Mouse (Mus musculus) limb, embryonic 13.5 days (tissue): Measurements from ENCODE around the gene Alad. TPM values are rescaled to one million over a fixed set of nuclear protein-coding genes. Genes with fewer than 3 reads are reported as not detected.

Source experiments
- ATAC-seq: fragments of 200-750 bp; cut with Nextera tagmentation; 2 replicates; pipeline ENCODE4 v1.8.0; 2017; ENCODE audit warnings: low read depth, moderate number of reproducible peaks, moderate TSS enrichment; ENCODE audit not compliant: low FRiP score
- H3K27ac ChIP-seq: fragments of 300-500 bp; sonication (generic); 2 replicates; pipeline ENCODE4 v1.5.1; 2015; ENCODE audit warnings: inconsistent platforms, mild to moderate bottlenecking, moderate library complexity
- H3K27me3 ChIP-seq: fragments of 300-500 bp; sonication (generic); 2 replicates; pipeline ENCODE4 v1.6.1; 2015; ENCODE audit warnings: mild to moderate bottlenecking, inconsistent platforms
- H3K36me3 ChIP-seq: fragments of 300-500 bp; sonication (generic); 2 replicates; pipeline ENCODE4 v1.6.1; 2015; ENCODE audit warnings: inconsistent platforms, mild to moderate bottlenecking, moderate library complexity
- H3K4me1 ChIP-seq: fragments of 300-500 bp; sonication (generic); 2 replicates; pipeline ENCODE4 v1.6.1; 2015; ENCODE audit warnings: inconsistent platforms
- H3K4me2 ChIP-seq: fragments of 300-500 bp; sonication (generic); replicated peaks from 2 replicates; pipeline ENCODE4 v1.6.1; 2015; ENCODE audit warnings: inconsistent platforms, mild to moderate bottlenecking, moderate library complexity
- H3K4me3 ChIP-seq: fragments of 300-500 bp; sonication (generic); 2 replicates; pipeline ENCODE4 v1.5.1; 2015; ENCODE audit warnings: moderate library complexity, mild to moderate bottlenecking, inconsistent platforms
- H3K9ac ChIP-seq: fragments of 300-500 bp; sonication (generic); 2 replicates; pipeline ENCODE4 v1.6.1; 2015; ENCODE audit warnings: mild to moderate bottlenecking, inconsistent platforms
- H3K9me3 ChIP-seq: fragments of 300-500 bp; sonication (generic); 2 replicates; pipeline ENCODE4 v1.6.1; 2016; ENCODE audit warnings: inconsistent platforms
- whole genome bisulfite sequencing: fragments of 180-500 bp; shearing (Covaris S2); methylation state at CpG from one replicate; pipeline ENCODE4 v1.1.7; 2015; 5-methylcytosine and 5-hydroxymethylcytosine counted together
- polyA plus RNA-seq: library from polyadenylated mRNA; unstranded; fragments of >200 nt; fragmentation: Nextera tagmentation; extraction: Ambion mirVana; gene quantifications from 2 replicates; pipeline ENCODE4 v1.2.1, GENCODE M21; 2015

Alad gene
- polyA plus RNA-seq, 1 experiment from 2014 or later, result 79.7 TPM

- Histone ChIP-seq H3K9ac (peak overlapping the region; percentile 83), H3K4me2 (peak overlapping the region; percentile 76), H3K27ac (peak overlapping the region; percentile 69; the same call in 1 of the 2 replicates), H3K36me3 (peaks cover 33% of the 10 kb centered on the region), H3K27me3 (no peaks in the 10 kb centered on the region), H3K9me3 (no peaks in the 10 kb centered on the region), H3K4me3 (peak overlapping the region; percentile 79), H3K4me1 (peaks cover 17% of the 10 kb centered on the region)
- 3% methylated on average over 7 of the region's 7 CpGs for WGBS
- ATAC-seq, result peak; percentile 41; the same call in 1 of the 2 replicates
Measured at GRCm38 (mm10) chr4:62501534-62501933, 18.2 kb downstream of the Alad start.

DNA sequence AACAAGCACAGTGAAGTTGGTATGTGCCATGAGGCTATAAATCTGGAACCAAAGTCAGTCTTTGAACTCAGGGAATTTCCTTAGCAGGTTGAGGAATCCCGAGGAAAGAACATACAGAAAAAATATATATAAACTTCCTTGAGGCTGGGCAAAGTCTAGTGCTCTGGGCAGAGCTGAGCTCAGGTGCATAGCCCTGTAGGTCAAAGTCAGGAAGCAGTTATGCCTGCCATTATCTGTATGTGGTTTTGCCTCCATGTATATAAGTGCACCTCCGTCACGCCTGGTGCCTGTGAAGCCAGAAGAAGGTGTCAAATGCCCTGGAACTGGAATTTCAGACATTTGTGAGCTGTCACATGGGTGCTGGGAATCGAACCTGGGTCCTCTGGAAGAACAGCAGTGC, 18.9 kb downstream of the Alad start:
- Histone ChIP-seq H3K9me3 (no peaks in the 10 kb centered on the region), H3K4me2 (peak overlapping the region; percentile 76), H3K4me1 (peaks cover 17% of the 10 kb centered on the region), H3K36me3 (peaks cover 39% of the 10 kb centered on the region), H3K27ac (no peak overlapping the region), H3K27me3 (no peaks in the 10 kb centered on the region), H3K4me3 (peak overlapping the region; percentile 79; the same call in 1 of the 2 replicates), H3K9ac (no peak overlapping the region)
- ATAC-seq, result no peak
- WGBS, result 76% methylated on average over 4 of the region's 4 CpGs

GRCm38 (mm10) chr4:62496815-62497214, 22.9 kb downstream of the Alad start:
- no peak overlapping the region for H3K9ac ChIP-seq
- no peaks in the 10 kb centered on the region for H3K27me3 ChIP-seq
- no peak overlapping the region for H3K4me2 ChIP-seq
- peaks cover 8% of the 10 kb centered on the region for H3K4me1 ChIP-seq
- no peak overlapping the region for H3K4me3 ChIP-seq
- WGBS, result 74% methylated on average over 8 of the region's 8 CpGs
- ATAC-seq, result no peak
- no peak overlapping the region for H3K27ac ChIP-seq
- H3K36me3 ChIP-seq, result peaks cover 39% of the 10 kb centered on the region
- no peaks in the 10 kb centered on the region for H3K9me3 ChIP-seq

GRCm38 (mm10) chr4:62495946-62496345, 23.8 kb downstream of the Alad start:
- ATAC-seq, result no peak
- Histone ChIP-seq H3K9ac (no peak overlapping the region), H3K27me3 (no peaks in the 10 kb centered on the region), H3K4me1 (peaks cover 3% of the 10 kb centered on the region), H3K9me3 (no peaks in the 10 kb centered on the region), H3K27ac (no peak overlapping the region), H3K36me3 (peaks cover 39% of the 10 kb centered on the region), H3K4me2 (no peak overlapping the region), H3K4me3 (no peak overlapping the region)
- 79% methylated on average over 8 of the region's 8 CpGs for WGBS

- H3K36me3 ChIP-seq, result peaks cover 30% of the 10 kb centered on the region
- H3K9me3 ChIP-seq, result no peaks in the 10 kb centered on the region
- H3K27ac ChIP-seq, result no peak overlapping the region
- H3K4me3 ChIP-seq, result no peak overlapping the region
- no peaks in the 10 kb centered on the region for H3K4me1 ChIP-seq
- ATAC-seq, result no peak
- H3K9ac ChIP-seq, result no peak overlapping the region
- WGBS, result 65% methylated on average over 9 of the region's 9 CpGs
- H3K27me3 ChIP-seq, result no peaks in the 10 kb centered on the region
- no peak overlapping the region for H3K4me2 ChIP-seq
Measured at GRCm38 (mm10) chr4:62494230-62494629, 25.5 kb downstream of the Alad start.

DNA sequence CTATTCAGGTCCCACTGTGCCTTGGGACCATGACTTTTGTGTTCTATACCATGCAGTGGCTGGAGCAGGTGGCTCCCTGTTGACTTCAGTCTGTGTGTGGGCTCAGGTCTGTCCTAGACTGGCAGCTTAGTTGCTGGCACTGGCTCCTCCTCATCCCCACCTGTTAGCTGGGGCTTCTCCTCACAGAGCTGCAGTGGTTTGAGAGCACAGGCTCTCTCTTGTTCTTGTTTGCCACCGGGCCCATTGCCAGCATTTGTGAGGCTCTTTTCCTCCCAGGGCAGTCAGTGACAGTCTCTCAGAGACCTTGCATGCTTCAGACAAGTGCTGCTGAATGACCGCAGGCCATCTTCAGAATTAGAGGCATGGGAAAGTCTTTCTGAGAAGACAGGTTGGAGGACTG, 27.0 kb downstream of the Alad start:
- Histone ChIP-seq H3K27me3 (no peaks in the 10 kb centered on the region), H3K9me3 (no peaks in the 10 kb centered on the region), H3K4me2 (no peak overlapping the region), H3K9ac (no peak overlapping the region), H3K4me1 (no peaks in the 10 kb centered on the region), H3K27ac (no peak overlapping the region), H3K4me3 (no peak overlapping the region), H3K36me3 (peaks cover 14% of the 10 kb centered on the region)
- ATAC-seq, result no peak
- WGBS, result 73% methylated on average over 2 of the region's 2 CpGs

DNA sequence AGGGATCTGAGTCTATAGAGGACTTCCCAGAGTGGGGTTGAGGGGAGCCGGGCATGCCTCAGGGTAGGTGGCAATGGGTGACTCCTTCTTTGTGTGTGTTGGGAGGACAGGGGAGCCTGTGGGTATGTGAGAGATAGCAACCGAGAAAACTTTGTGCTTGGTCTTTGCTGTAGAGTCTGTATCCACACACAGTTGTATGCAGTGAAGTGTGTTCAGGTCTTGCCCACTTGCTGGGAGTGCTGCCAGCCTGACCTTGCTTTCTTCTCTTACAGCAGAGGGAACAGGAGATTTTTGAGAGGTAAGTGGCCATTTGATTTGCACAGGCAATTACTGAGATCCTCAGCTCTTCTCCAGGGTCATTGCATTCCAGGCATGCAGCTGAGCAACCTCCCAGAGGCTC, 31.8 kb downstream of the Alad start:
- Histone ChIP-seq H3K4me3 (no peak overlapping the region), H3K27me3 (no peaks in the 10 kb centered on the region), H3K4me1 (no peaks in the 10 kb centered on the region), H3K4me2 (no peak overlapping the region), H3K36me3 (no peaks in the 10 kb centered on the region), H3K27ac (no peak overlapping the region), H3K9me3 (no peaks in the 10 kb centered on the region), H3K9ac (no peak overlapping the region)
- no peak for ATAC-seq
- 86% methylated on average over 2 of the region's 2 CpGs for WGBS

- H3K27me3 ChIP-seq, result peaks cover 5% of the 10 kb centered on the region; the same call in 1 of the 2 replicates
- no peaks in the 10 kb centered on the region for H3K36me3 ChIP-seq
- no peak for ATAC-seq
- no peak overlapping the region for H3K9ac ChIP-seq
- no peaks in the 10 kb centered on the region for H3K9me3 ChIP-seq
- 89% methylated on average over 5 of the region's 5 CpGs for WGBS
- no peak overlapping the region for H3K4me3 ChIP-seq
- H3K27ac ChIP-seq, result no peak overlapping the region
- H3K4me2 ChIP-seq, result no peak overlapping the region
- no peaks in the 10 kb centered on the region for H3K4me1 ChIP-seq
Measured at GRCm38 (mm10) chr4:62487172-62487571, 32.5 kb downstream of the Alad start.

DNA sequence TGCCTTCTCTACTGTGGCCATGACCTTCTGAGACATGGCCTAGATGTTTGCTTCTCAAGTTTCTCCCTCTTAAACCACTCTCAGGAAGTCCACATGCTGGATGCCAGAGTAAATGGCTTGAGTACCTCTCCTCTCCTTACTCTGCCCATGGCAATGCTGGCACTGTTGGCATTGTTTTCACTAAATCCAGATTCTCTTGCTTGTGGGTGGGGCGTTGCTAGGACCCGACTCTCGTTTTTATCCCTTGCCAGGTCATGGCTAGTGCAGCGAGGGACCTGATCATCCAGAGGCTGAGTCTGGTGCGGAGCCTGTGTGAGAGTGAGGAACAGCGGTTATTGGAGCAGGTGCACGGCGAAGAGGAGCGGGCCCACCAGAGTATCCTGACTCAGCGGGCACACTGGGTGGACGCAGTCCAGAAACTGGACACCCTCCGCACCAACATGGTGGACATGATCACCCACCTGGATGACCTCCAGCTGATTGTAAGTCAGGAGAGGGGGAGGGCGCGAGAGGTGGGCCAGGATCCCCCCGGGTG, 33.5 kb downstream of the Alad start:
- Histone ChIP-seq H3K9me3 (no peaks in the 10 kb centered on the region), H3K4me3 (no peak overlapping the region), H3K36me3 (no peaks in the 10 kb centered on the region), H3K4me1 (no peaks in the 10 kb centered on the region), H3K27me3 (peaks cover 13% of the 10 kb centered on the region), H3K27ac (no peak overlapping the region), H3K9ac (no peak overlapping the region), H3K4me2 (no peak overlapping the region)
- ATAC-seq, result no peak
- 88% methylated on average over 15 of the region's 15 CpGs for WGBS

GRCm38 (mm10) chr4:62485450-62486161, 34.1 kb downstream of the Alad start:
- H3K9ac ChIP-seq, result no peak overlapping the region
- H3K4me2 ChIP-seq, result no peak overlapping the region
- H3K4me1 ChIP-seq, result peaks cover 4% of the 10 kb centered on the region; the same call in 1 of the 2 replicates
- H3K27me3 ChIP-seq, result peaks cover 19% of the 10 kb centered on the region
- H3K36me3 ChIP-seq, result no peaks in the 10 kb centered on the region
- WGBS, result 88% methylated on average over 8 of the region's 8 CpGs
- H3K4me3 ChIP-seq, result no peak overlapping the region
- no peaks in the 10 kb centered on the region for H3K9me3 ChIP-seq
- no peak overlapping the region for H3K27ac ChIP-seq
- no peak for ATAC-seq

- no peaks in the 10 kb centered on the region for H3K36me3 ChIP-seq
- H3K27me3 ChIP-seq, result peaks cover 26% of the 10 kb centered on the region
- H3K9me3 ChIP-seq, result no peaks in the 10 kb centered on the region
- peaks cover 9% of the 10 kb centered on the region for H3K4me1 ChIP-seq
- H3K9ac ChIP-seq, result no peak overlapping the region
- no peak overlapping the region for H3K4me3 ChIP-seq
- no peak overlapping the region for H3K27ac ChIP-seq
- WGBS, result 74% methylated on average over 3 of the region's 3 CpGs
- no peak overlapping the region for H3K4me2 ChIP-seq
- ATAC-seq, result no peak
Measured at GRCm38 (mm10) chr4:62484928-62485327, 34.8 kb downstream of the Alad start.

DNA sequence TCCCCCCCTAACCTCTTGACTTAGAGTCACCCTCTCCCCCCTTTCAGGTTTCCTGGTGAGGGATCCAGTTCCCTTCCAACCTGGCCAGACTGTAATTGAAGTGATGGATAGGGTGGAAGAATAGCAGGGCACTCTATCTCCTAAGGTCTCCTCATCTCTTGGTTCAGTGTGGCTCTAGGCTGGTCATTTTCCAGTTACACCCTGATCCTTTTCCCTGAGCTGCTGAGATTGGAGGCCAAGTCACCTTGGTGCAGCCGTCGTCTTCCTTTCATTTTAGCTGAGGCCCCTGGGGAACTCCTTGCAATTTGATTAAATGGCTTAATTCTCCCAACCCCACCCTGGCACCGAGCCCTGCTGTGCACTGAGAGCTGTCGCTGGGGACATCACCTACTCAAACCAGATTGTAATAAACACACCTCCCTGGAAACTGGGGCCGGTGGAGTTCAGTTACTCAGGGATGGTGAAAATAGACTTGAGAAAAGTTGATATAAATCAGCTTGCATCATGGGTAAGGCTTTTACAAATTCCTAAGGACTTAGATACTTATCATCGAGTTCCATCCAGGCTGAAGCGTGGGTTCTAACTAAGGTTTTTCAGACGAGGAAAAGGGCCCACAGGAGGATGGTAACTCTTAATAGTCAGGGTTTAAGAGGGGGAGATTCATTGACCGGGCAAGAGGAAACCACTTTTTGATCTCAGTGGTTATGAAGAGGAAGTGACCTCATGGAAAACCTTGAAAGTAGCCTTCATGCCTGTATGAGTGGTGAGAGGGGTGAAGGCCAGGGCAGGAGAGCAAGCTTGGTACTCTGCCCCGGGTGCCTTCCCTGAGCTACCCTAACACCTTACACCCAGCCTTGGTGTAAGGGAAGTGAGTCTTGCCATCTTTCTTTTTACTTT, 38.8 kb downstream of the Alad start:
- 0 out of 2 replicates have a peak overlapping the region, but pooled peaks have one; percentile 52 for H3K4me3 ChIP-seq
- H3K9me3 ChIP-seq, result no peaks in the 10 kb centered on the region
- H3K4me2 ChIP-seq, result peak overlapping the region; percentile 85
- H3K27me3 ChIP-seq, result peaks cover 55% of the 10 kb centered on the region
- H3K4me1 ChIP-seq, result peaks cover 12% of the 10 kb centered on the region
- WGBS, result 41% methylated on average over 10 of the region's 10 CpGs
- H3K9ac ChIP-seq, result no peak overlapping the region
- H3K27ac ChIP-seq, result no peak overlapping the region
- no peaks in the 10 kb centered on the region for H3K36me3 ChIP-seq
- ATAC-seq, result peak; percentile 48; the same call in 1 of the 2 replicates
